Comparison of ENCODE assay signal across 13 mouse cellular contexts in genomic region chr5:142406401-142406800, GRCm38 (mm10).
"Had no signal": no experiment of that assay in that cellular context is flagged by ENCODE, and none has a peak within 500 bp of the region (broad histone marks: within the 10 kb centered on the region; RNA-seq: fewer than 3 reads in every experiment).

No protein-coding gene starts in this region.

- H3K36me3 ChIP-seq: intestine, embryonic 15.5 days had no signal

- DNase-seq: liver; liver, embryonic 13.5 days; liver, postnatal 0 days; retina, postnatal 1 day; right cerebral cortex, postnatal 4 days; spleen, adult 18-20 months; thymus, postnatal 4 days had no signal

- H3K27ac ChIP-seq: intestine, embryonic 15.5 days; kidney, postnatal 0 days; limb, embryonic 12.5 days; liver, embryonic 13.5 days; midbrain, embryonic 10.5 days; midbrain, embryonic 15.5 days; neural tube, embryonic 13.5 days had no signal

- H3K9ac ChIP-seq: intestine, embryonic 15.5 days; limb, embryonic 12.5 days; liver, embryonic 13.5 days; liver, postnatal 0 days; midbrain, embryonic 15.5 days had no signal

- H3K27me3 ChIP-seq: intestine, embryonic 15.5 days; limb, embryonic 12.5 days; liver, embryonic 13.5 days; midbrain, embryonic 15.5 days; neural tube, embryonic 13.5 days had no signal

- H3K9me3 ChIP-seq: intestine, embryonic 15.5 days; limb, embryonic 12.5 days; liver, embryonic 13.5 days; midbrain, embryonic 10.5 days; midbrain, embryonic 15.5 days; neural tube, embryonic 13.5 days had no signal

- ATAC-seq: intestine, embryonic 15.5 days; liver, postnatal 0 days; midbrain, embryonic 15.5 days had no signal

- H3K4me3 ChIP-seq: intestine, embryonic 15.5 days; limb, embryonic 12.5 days; liver, embryonic 13.5 days; midbrain, embryonic 10.5 days; midbrain, embryonic 15.5 days; neural tube, embryonic 13.5 days had no signal

- H3K4me2 ChIP-seq: intestine, embryonic 15.5 days; limb, embryonic 12.5 days; liver, embryonic 13.5 days; midbrain, embryonic 15.5 days; neural tube, embryonic 13.5 days had no signal
